Mouse (Mus musculus) lung, embryonic 15.5 days (tissue): ENCODE results near the gene Dnajc6. TPM values are rescaled to one million over a fixed set of nuclear protein-coding genes. Genes with fewer than 3 reads are reported as not detected.

Experiments
- ATAC-seq: fragments of 200-750 bp; cut with Nextera tagmentation; 2 replicates; pipeline ENCODE4 v1.8.0; 2017; ENCODE audit warnings: moderate number of reproducible peaks, borderline replicate concordance; ENCODE audit not compliant: low FRiP score, low TSS enrichment; ENCODE audit errors: extremely low read depth
- H3K27ac ChIP-seq: fragments of 300-500 bp; sonication (generic); 2 replicates; pipeline ENCODE4 v1.5.1; 2015; ENCODE audit warnings: moderate library complexity, mild to moderate bottlenecking, inconsistent platforms
- H3K27me3 ChIP-seq: fragments of 300-500 bp; sonication (generic); 2 replicates; pipeline ENCODE4 v1.6.1; 2015; ENCODE audit warnings: inconsistent platforms
- H3K36me3 ChIP-seq: fragments of 300-500 bp; sonication (generic); 2 replicates; pipeline ENCODE4 v1.6.1; 2015; ENCODE audit warnings: inconsistent platforms
- H3K4me1 ChIP-seq: fragments of 300-500 bp; sonication (generic); 2 replicates; pipeline ENCODE4 v1.6.1; 2015; ENCODE audit warnings: inconsistent platforms
- H3K4me2 ChIP-seq: fragments of 300-500 bp; sonication (generic); 2 replicates; pipeline ENCODE4 v1.6.1; 2015; ENCODE audit warnings: inconsistent platforms, mild to moderate bottlenecking, moderate library complexity
- H3K4me3 ChIP-seq: fragments of 300-500 bp; sonication (generic); 2 replicates; pipeline ENCODE4 v1.5.1; 2015; ENCODE audit warnings: mild to moderate bottlenecking, inconsistent platforms
- H3K9ac ChIP-seq: fragments of 300-500 bp; sonication (generic); 2 replicates; pipeline ENCODE4 v1.6.1; 2015; ENCODE audit warnings: inconsistent platforms
- H3K9me3 ChIP-seq: fragments of 300-500 bp; sonication (generic); 2 replicates; pipeline ENCODE4 v1.6.1; 2016; ENCODE audit warnings: inconsistent platforms
- WGBS: fragments of 180-500 bp; shearing (Covaris S2); methylation state at CpG from one replicate; pipeline ENCODE4 v1.1.7; 2015; 5-methylcytosine and 5-hydroxymethylcytosine counted together
- polyA plus RNA-seq: library from polyadenylated mRNA; unstranded; fragments of >200 nt; fragmentation: Nextera tagmentation; extraction: Ambion mirVana; gene quantifications from 2 replicates; pipeline ENCODE4 v1.2.1, GENCODE M21; 2015

The Dnajc6 gene
- polyA plus RNA-seq, 1 experiment from 2014 or later: 0.98 TPM

- Histone ChIP-seq H3K27ac (no peak overlapping the region), H3K4me2 (peak overlapping the region; percentile 62), H3K9me3 (no peaks in the 10 kb centered on the region), H3K27me3 (peaks cover 25% of the 10 kb centered on the region), H3K36me3 (no peaks in the 10 kb centered on the region), H3K9ac (no peak overlapping the region), H3K4me1 (peaks cover 11% of the 10 kb centered on the region), H3K4me3 (peak overlapping the region; percentile 32)
- ATAC-seq: peak; percentile 89
- WGBS: under 1% methylated on average over 33 of the region's 33 CpGs
Observed at GRCm38 (mm10) chr4:101550671-101551161, 54.3 kb downstream of the Dnajc6 start.

- ATAC-seq: no peak
- no peaks in the 10 kb centered on the region for H3K9me3 ChIP-seq
- H3K27me3 ChIP-seq: peaks cover 25% of the 10 kb centered on the region
- no peak overlapping the region for H3K9ac ChIP-seq
- H3K4me3 ChIP-seq: no peak overlapping the region
- H3K4me1 ChIP-seq: peaks cover 11% of the 10 kb centered on the region
- no peaks in the 10 kb centered on the region for H3K36me3 ChIP-seq
- no peak overlapping the region for H3K4me2 ChIP-seq
- H3K27ac ChIP-seq: no peak overlapping the region
- WGBS: 21% methylated on average over 4 of the region's 4 CpGs
Observed at GRCm38 (mm10) chr4:101551425-101551824, 55.0 kb downstream of the Dnajc6 start.

DNA sequence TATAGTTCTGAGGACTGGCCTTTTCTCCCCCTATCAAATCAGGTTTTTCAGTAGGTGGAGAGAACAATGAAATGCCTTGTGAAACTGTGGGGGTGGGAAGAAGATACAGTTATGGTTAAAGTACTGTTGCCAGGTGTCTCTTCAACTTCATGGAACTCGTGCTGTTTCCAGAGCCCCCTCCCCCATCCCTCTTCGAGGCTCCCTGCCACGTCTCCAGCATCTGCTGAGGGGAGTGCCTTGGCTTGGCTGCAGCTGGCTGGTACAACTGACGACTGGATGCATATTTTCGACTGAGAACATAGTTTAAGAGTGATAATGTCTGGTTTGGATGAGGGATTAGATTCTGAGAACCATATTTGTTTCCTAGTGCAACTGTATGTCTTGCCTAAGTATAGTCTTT, 55.9 kb downstream of the Dnajc6 start:
- ATAC-seq: no peak
- Histone ChIP-seq H3K9me3 (no peaks in the 10 kb centered on the region), H3K4me2 (no peak overlapping the region), H3K9ac (no peak overlapping the region), H3K4me1 (peaks cover 11% of the 10 kb centered on the region), H3K27ac (no peak overlapping the region), H3K36me3 (no peaks in the 10 kb centered on the region), H3K27me3 (peaks cover 25% of the 10 kb centered on the region), H3K4me3 (no peak overlapping the region)
- 16% methylated on average over 5 of the region's 5 CpGs for WGBS

- Histone ChIP-seq H3K36me3 (no peaks in the 10 kb centered on the region), H3K27ac (no peak overlapping the region), H3K4me3 (no peak overlapping the region), H3K4me2 (no peak overlapping the region), H3K9ac (no peak overlapping the region), H3K27me3 (peaks cover 14% of the 10 kb centered on the region), H3K4me1 (peaks cover 8% of the 10 kb centered on the region; the same call in 1 of the 2 replicates), H3K9me3 (no peaks in the 10 kb centered on the region)
- ATAC-seq: no peak
- WGBS: 67% methylated on average over 4 of the region's 4 CpGs
Observed at GRCm38 (mm10) chr4:101555016-101555415, 58.6 kb downstream of the Dnajc6 start.

GRCm38 (mm10) chr4:101560137-101560536, 63.7 kb downstream of the Dnajc6 start:
- no peaks in the 10 kb centered on the region for H3K4me1 ChIP-seq
- H3K36me3 ChIP-seq: no peaks in the 10 kb centered on the region
- WGBS: 65% methylated on average over 4 of the region's 4 CpGs
- H3K4me2 ChIP-seq: no peak overlapping the region
- no peaks in the 10 kb centered on the region for H3K9me3 ChIP-seq
- no peak overlapping the region for H3K9ac ChIP-seq
- no peak overlapping the region for H3K27ac ChIP-seq
- H3K27me3 ChIP-seq: no peaks in the 10 kb centered on the region
- H3K4me3 ChIP-seq: no peak overlapping the region
- ATAC-seq: no peak

- Histone ChIP-seq H3K27ac (no peak overlapping the region), H3K9me3 (no peaks in the 10 kb centered on the region), H3K9ac (no peak overlapping the region), H3K4me2 (no peak overlapping the region), H3K4me3 (no peak overlapping the region), H3K36me3 (no peaks in the 10 kb centered on the region), H3K27me3 (no peaks in the 10 kb centered on the region), H3K4me1 (no peaks in the 10 kb centered on the region)
- no peak for ATAC-seq
- WGBS: 79% methylated on average over 7 of the region's 7 CpGs
Observed at GRCm38 (mm10) chr4:101562836-101563235, 66.4 kb downstream of the Dnajc6 start.

DNA sequence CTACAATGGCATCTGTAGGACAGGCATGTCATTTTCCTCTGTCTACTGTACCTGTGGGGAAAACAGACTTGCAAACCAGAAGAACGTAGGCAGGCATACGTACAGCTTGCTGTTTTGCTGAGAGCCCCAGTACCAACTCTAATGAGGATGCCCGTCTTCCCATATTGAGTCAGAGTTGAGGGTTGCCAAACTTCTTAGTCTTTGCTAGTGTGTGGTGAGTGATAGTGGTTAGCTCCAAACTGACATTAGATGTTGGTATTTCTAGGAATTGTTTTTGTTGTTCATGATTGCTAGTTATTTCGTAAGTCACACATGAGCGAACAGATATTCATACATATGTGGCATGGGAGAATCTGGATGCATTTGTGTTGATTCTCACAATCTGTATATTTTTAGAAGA, 67.2 kb downstream of the Dnajc6 start:
- no peak for ATAC-seq
- no peaks in the 10 kb centered on the region for H3K27me3 ChIP-seq
- H3K4me1 ChIP-seq: no peaks in the 10 kb centered on the region
- H3K9me3 ChIP-seq: no peaks in the 10 kb centered on the region
- H3K36me3 ChIP-seq: no peaks in the 10 kb centered on the region
- H3K4me3 ChIP-seq: no peak overlapping the region
- no peak overlapping the region for H3K4me2 ChIP-seq
- no peak overlapping the region for H3K9ac ChIP-seq
- 84% methylated on average over 5 of the region's 5 CpGs for WGBS
- H3K27ac ChIP-seq: no peak overlapping the region

GRCm38 (mm10) chr4:101564746-101565417, 68.4 kb downstream of the Dnajc6 start:
- Histone ChIP-seq H3K4me2 (no peak overlapping the region), H3K9me3 (no peaks in the 10 kb centered on the region), H3K36me3 (no peaks in the 10 kb centered on the region), H3K4me1 (no peaks in the 10 kb centered on the region), H3K27ac (no peak overlapping the region), H3K4me3 (no peak overlapping the region), H3K9ac (no peak overlapping the region), H3K27me3 (no peaks in the 10 kb centered on the region)
- 76% methylated on average over 4 of the region's 4 CpGs for WGBS
- ATAC-seq: no peak

- no peaks in the 10 kb centered on the region for H3K4me1 ChIP-seq
- H3K36me3 ChIP-seq: no peaks in the 10 kb centered on the region
- H3K27me3 ChIP-seq: no peaks in the 10 kb centered on the region
- H3K4me3 ChIP-seq: no peak overlapping the region
- 65% methylated on average over 7 of the region's 7 CpGs for WGBS
- H3K4me2 ChIP-seq: no peak overlapping the region
- H3K9ac ChIP-seq: no peak overlapping the region
- H3K27ac ChIP-seq: no peak overlapping the region
- ATAC-seq: no peak
- no peaks in the 10 kb centered on the region for H3K9me3 ChIP-seq
Observed at GRCm38 (mm10) chr4:101569076-101569475, 72.6 kb downstream of the Dnajc6 start.

- H3K9ac ChIP-seq: no peak overlapping the region
- no peaks in the 10 kb centered on the region for H3K36me3 ChIP-seq
- H3K9me3 ChIP-seq: no peaks in the 10 kb centered on the region
- no peak overlapping the region for H3K4me3 ChIP-seq
- no peak overlapping the region for H3K4me2 ChIP-seq
- 67% methylated on average over 2 of the region's 2 CpGs for WGBS
- no peaks in the 10 kb centered on the region for H3K27me3 ChIP-seq
- H3K4me1 ChIP-seq: no peaks in the 10 kb centered on the region
- ATAC-seq: no peak
- no peak overlapping the region for H3K27ac ChIP-seq
Observed at GRCm38 (mm10) chr4:101572142-101572541, 75.7 kb downstream of the Dnajc6 start.

GRCm38 (mm10) chr4:101575307-101575706, 78.9 kb downstream of the Dnajc6 start:
- H3K27ac ChIP-seq: no peak overlapping the region
- H3K9me3 ChIP-seq: no peaks in the 10 kb centered on the region
- no peak overlapping the region for H3K9ac ChIP-seq
- H3K4me2 ChIP-seq: no peak overlapping the region
- no peak for ATAC-seq
- no peak overlapping the region for H3K4me3 ChIP-seq
- no peaks in the 10 kb centered on the region for H3K27me3 ChIP-seq
- H3K36me3 ChIP-seq: no peaks in the 10 kb centered on the region
- H3K4me1 ChIP-seq: no peaks in the 10 kb centered on the region
- 83% methylated on average over 5 of the region's 5 CpGs for WGBS

DNA sequence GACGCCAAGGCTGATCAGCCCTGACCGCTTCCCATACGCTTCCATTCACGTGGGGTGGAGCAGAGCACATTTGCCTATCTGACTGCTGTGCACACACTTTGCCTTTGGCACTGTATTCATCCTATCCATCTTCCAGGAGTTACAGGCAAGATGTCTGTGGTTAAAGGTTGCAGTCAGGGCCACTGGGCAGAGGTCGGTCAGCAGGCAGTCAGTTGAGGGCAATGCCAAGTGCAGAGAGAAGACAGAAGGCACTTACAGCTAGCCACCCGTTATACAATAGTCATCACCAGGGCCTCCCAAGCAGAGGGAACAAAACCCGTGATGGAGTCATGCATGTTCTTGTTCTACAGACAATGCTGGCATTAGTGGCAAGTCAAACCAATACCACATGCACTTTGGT, 82.3 kb downstream of the Dnajc6 start:
- WGBS: 81% methylated on average over 7 of the region's 7 CpGs
- H3K4me3 ChIP-seq: no peak overlapping the region
- no peaks in the 10 kb centered on the region for H3K4me1 ChIP-seq
- H3K27me3 ChIP-seq: no peaks in the 10 kb centered on the region
- H3K4me2 ChIP-seq: no peak overlapping the region
- no peak overlapping the region for H3K9ac ChIP-seq
- no peaks in the 10 kb centered on the region for H3K36me3 ChIP-seq
- no peak overlapping the region for H3K27ac ChIP-seq
- ATAC-seq: no peak
- H3K9me3 ChIP-seq: no peaks in the 10 kb centered on the region

GRCm38 (mm10) chr4:101579517-101579916, 83.1 kb downstream of the Dnajc6 start:
- Histone ChIP-seq H3K4me1 (no peaks in the 10 kb centered on the region), H3K9ac (no peak overlapping the region), H3K36me3 (no peaks in the 10 kb centered on the region), H3K9me3 (no peaks in the 10 kb centered on the region), H3K27me3 (no peaks in the 10 kb centered on the region), H3K27ac (no peak overlapping the region), H3K4me3 (no peak overlapping the region), H3K4me2 (no peak overlapping the region)
- ATAC-seq: no peak
- 54% methylated on average over 5 of the region's 5 CpGs for WGBS
